Mouse (Mus musculus) ZHBTc4 (cell line): ENCODE measurements around the gene Sh2b3.

Source experiments
- DNase-seq: peaks from one replicate; pipeline ENCODE4 v3.0.0-alpha.2; 2011; ENCODE audit warnings: low read depth, low spot score

Sh2b3 gene

GRCm38 (mm10) chr5:121845361-121845760 lies 7.9 kb upstream of the Sh2b3 start:
- DNase-seq = no peak

- peak; percentile 75 for DNase-seq
Observed at GRCm38 (mm10) chr5:121843138-121843905, 5.9 kb upstream of the Sh2b3 start.

GRCm38 (mm10) chr5:121842665-121843118 lies 5.2 kb upstream of the Sh2b3 start:
- peak; percentile 85 for DNase-seq

DNA sequence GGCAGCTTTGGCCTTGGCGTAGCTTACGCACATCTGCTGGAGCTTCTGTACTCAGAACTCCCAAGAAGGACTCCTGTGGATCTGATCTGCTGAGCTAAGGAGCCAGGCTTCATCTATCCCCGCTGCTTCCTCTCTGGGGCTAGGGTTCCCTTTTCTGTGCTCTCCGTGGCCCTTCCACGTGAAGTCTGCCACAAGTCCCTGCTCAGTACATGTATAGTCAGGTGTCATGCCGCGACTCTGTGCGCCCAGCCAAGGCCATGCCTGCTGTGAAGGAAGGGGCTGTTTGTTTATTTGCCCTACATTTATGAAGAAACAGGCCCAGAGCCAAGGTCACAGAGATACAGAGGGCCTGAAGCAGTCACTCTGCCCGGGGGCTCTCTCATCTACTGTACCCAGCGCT lies 4.5 kb upstream of the Sh2b3 start:
- DNase-seq = peak; percentile 59

DNA sequence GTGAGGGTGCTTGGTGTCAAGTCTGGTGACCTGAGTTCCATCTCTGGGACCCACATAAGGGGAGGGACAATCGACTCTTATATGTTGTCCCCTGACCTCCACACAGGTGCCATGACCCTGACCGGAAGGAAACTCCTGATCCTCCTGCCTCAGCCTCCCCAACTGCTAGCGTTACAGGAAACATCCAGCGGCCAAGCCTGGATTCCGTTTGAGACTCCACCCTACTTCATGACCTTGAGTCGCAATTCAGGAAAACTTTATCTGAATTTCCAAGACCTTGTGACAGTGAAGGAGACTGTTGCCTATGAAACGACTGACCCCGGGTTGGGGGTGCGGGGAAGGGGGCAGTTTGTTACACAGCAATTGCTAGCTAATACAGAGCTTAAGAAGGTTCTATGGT lies 4.1 kb upstream of the Sh2b3 start:
- peak; percentile 68 for DNase-seq

DNA sequence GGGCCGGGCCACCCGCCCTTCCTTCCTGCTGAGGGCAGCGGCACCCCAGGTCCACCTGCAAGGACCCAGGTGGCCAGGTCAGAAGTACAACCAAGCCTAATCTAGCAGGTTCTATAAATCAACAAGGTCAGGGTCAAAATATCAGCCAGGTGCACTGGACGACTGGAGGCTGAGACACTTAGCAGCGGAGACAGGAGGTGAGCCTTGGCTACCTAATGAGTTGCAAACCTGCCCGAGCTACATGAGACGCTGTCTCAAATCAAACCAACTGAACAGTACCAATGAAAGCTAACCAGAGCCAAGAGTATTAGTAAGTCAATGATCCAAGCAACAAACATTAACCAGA lies 1.7 kb upstream of the Sh2b3 start:
- DNase-seq = no peak

- peak; percentile 63 for DNase-seq
Observed at GRCm38 (mm10) chr5:121838341-121839127, 1.1 kb upstream of the Sh2b3 start.

DNA sequence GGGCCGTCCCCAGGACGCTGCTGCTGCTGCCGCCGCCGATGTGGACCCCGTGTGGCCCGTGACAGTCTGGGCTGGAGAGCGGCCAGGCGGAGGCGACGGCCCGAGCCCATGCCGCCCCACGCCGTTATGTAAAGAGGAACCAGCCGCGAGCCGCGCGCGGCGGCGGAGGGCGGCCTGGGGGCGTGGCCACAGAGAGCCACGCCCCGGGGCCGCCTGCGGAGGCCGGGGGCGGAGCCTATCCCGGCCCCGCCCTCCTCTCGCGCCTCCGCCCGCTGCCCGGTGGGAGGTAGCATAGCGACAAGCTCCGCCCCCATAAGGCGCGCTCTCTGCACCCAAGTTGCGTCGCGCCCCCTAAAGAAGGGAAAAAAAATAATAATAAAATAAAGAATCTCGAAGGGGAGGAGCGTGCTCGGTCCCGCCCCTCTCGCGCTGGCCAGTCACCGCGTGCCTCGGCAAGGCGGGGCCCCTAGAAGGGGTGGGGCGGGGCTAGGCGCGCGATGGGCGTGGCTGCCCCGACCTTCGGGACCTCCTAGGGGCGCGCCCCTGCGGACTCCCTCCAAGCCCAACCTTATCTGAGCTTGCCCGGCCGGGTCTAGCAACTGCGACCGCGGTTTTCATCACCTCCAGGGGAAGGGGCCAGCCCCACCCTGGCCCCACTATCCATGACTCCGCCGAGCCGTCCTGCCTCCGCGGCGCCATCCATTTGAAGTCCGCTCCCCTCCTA lies 592 bp downstream of the Sh2b3 start:
- DNase-seq = peak; percentile 98

- no peak for DNase-seq
Observed at GRCm38 (mm10) chr5:121835949-121836691, 1.3 kb downstream of the Sh2b3 start.

GRCm38 (mm10) chr5:121834991-121835747 lies 2.3 kb downstream of the Sh2b3 start:
- no peak for DNase-seq

- no peak for DNase-seq
Observed at GRCm38 (mm10) chr5:121834241-121834606, 3.2 kb downstream of the Sh2b3 start.

DNA sequence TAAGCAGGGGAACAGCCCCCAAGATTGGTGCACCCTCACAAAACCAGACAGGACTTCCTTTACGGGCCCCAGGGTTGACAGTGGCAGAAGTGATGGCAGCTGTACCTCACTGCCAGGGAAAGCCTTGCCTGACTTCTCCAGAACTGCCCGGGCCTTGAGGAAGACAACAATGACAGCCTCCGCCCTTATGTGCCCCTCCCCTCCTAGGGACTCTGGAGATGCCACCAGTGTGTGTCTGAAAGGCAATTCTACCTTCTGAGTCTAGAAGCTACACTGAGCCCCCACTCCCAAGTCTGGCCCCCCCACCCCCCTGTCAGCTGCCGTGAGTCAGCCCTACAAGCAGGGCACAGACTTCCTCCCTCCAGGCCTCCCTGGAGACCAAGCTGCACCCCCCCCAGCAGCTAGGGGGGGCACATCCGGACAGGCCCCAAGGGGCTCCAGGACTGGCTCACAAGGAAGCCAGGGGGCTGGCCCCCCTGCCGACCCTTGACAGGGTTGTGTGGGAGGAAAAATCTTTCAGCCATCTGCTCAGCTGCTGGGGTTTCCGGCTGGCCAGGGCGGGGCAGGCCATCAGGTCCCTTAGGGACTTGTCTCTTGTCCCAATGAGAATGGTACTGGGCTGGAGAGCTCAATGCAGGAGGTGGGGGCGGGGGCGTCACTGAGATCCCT lies 3.7 kb downstream of the Sh2b3 start:
- no peak for DNase-seq

GRCm38 (mm10) chr5:121833159-121833558 lies 4.3 kb downstream of the Sh2b3 start:
- no peak for DNase-seq

DNA sequence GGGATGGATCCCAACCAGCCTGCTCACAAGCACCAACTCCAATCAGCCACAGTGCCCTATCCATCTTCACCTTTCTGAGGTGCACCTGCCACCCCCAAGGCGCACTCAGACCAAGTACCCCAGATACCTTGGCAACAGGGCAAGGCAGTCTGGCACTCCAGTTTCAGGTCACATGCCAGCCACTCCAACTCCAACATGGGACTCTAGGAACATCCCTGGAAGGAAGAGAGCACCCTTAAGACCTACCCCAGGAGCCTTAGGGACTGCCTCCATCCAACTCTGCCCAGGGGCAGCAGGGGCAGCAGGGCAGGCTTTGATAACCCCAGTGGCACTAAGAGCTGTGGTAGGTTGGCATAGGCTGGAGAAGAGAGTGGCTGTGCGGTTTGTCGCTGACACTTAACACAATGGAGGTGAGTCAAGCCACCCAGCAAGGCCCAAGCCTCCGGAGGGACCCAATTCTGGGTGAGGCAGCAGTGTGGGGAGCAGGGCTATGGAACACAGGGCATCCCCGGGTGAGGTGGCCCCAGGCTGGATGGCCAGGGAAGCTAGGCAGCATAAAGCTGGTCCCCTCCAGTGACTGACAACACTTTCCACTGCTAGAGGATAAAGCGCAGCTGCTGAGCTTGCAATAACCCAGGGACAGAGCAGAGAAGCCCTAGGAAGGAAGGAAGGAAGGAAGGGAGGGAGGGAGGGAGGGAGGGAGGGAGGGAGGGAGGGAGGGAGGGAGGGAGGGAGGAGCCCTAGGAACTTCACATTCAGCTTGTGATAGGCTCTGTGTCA lies 4.9 kb downstream of the Sh2b3 start:
- DNase-seq = no peak

DNA sequence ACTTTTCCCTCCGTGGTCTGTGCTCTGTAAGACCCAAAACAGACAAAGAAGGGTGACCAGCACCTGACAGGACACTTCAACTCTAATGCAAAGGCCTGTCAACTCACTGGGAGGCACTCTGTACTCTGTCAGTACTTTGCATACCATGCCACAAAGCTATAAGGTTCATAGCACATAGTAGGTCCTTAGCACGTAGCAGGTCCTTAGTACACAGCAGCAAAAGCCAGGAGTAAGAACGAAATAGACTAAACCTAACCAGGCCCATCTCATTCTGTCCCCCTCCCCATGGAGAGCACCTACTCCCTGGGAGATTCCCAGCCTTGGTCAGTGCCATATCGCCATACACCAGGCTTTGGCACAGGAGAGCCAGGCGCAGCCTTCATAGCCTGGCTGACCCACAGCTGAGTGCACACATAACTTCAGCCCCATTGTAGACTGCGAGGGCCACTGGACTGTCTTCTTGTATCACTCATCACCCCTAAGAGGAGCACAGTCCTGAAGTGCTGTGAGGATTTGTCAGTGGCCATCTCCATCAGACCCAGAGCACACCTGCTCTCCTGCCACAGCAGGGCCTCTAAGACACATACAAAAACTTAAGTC lies 6.3 kb downstream of the Sh2b3 start:
- DNase-seq = no peak

DNA sequence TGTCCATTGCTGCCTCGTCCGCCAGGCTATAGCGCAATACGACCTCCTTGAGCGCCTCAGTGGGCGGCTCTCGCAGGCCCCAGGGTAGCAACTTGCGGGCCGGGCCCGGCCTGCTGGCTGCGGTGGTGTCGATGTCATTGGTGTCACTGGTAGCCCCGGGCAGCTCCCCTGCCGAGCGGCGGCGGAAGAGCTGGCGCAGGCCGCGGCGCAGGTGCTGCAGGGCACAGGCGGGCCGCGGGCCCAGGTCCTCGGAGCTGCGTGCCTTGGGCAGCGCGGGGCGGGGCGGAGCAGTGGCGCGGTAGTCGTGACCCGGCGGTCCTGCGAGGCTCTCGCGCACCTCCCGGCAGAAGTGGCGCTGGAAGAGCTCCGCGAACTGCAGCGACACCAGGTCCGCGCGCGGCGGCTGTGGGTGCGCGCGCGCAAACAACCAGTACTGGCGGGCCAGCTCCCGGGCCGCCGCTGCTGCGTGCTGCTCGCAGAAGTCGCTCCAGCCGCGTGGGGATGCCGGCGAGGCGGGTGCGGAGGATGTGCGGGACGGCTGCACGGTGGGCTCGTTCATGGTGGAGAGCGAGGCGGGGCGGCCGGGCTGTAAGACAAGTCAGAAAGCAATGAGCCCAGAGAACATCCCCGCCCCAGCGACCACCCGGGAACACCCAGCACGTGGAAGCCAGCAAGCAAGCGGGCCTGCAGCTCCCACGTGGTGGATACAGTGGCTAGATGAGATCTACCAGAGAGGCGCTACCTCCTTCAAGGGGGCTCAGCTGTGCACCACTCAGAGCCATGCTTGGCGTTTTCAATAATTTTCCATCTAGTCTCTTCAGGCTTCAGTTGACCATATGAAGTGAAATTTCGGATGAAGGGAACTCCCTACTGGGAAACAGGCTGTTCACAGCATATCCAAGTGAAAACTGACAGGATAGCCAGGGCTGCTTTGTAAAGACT lies 8.7 kb downstream of the Sh2b3 start:
- DNase-seq = peak; percentile 80

- DNase-seq = no peak
Observed at GRCm38 (mm10) chr5:121827876-121828275, 9.6 kb downstream of the Sh2b3 start.

- no peak for DNase-seq
Observed at GRCm38 (mm10) chr5:121825606-121826005, 11.8 kb downstream of the Sh2b3 start.
